Mouse (Mus musculus) E14TG2a.4 (cell line): ENCODE measurements at regions not wholly inside any gene's neighbourhood (a gene's known extent, or its start where the extent isn't known, plus 50 kb on each side); places are given as distances from the start of the nearest gene placed in this dataset.

Experiments used
- CTCF ChIP-seq: conservative IDR thresholded peaks from 2 replicates; pipeline ENCODE4 v1.5.1; 2014; ENCODE audit warnings: low read length
- NANOG ChIP-seq: IDR thresholded peaks from 2 replicates; pipeline ENCODE4 v1.6.1; 2014; ENCODE audit warnings: borderline replicate concordance, low read length, mixed read lengths
- POU5F1 ChIP-seq: IDR thresholded peaks from 2 replicates; pipeline ENCODE4 v1.6.1; 2014; ENCODE audit warnings: low read length, borderline replicate concordance

- no peak for TF ChIP-seq CTCF
- TF ChIP-seq NANOG: no peak
- no peak for TF ChIP-seq POU5F1
These were observed 189.3 kb upstream of the Ncam1 start for GRCm38 (mm10) chr9:49988064-49988463.
